30 mouse cellular contexts compared by ENCODE assay signal in the genomic region with DNA sequence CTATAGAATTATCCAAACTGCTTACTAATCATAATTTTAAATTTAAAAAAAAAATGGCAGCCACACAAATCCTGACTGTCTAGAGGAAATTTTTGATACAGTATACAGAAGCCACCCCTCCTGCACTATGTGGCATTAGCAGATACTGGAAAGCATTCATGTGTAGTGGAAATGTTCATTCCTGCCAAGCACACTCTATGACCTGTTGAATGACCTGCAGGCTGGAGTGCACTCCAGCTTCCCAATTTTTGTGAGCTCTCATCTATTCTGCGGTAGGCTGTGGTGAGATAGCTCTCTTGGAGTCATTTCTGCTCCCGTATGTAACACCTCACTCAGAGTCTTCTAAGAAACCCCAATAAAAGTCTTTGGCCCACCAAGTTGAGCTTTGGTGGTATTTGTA.
"Had no signal": no experiment of that assay in that cellular context is flagged by ENCODE, and none has a peak within 500 bp of the region (broad histone marks: within the 10 kb centered on the region; RNA-seq: fewer than 3 reads in every experiment).

No protein-coding gene starts in this region.

- H3K27me3 ChIP-seq: heart, embryonic 12.5 days; heart, embryonic 13.5 days; heart, embryonic 15.5 days; hindbrain, embryonic 12.5 days; hindbrain, embryonic 13.5 days; hindbrain, embryonic 15.5 days; intestine, embryonic 15.5 days; kidney, embryonic 15.5 days had no signal

- H3K4me3 ChIP-seq: heart, embryonic 12.5 days; heart, embryonic 13.5 days; heart, embryonic 15.5 days; hindbrain, embryonic 10.5 days; hindbrain, embryonic 12.5 days; hindbrain, embryonic 13.5 days; hindbrain, embryonic 15.5 days; intestine, embryonic 15.5 days; kidney, embryonic 15.5 days; layer of hippocampus, adult 2 months; left cerebral cortex, adult 2 months had no signal

- DNase-seq: heart, postnatal 10 days; heart, postnatal 14 days; heart, postnatal 36 days; heart, postnatal 4 days; kidney, adult 11 months; kidney, adult 18-20 months; kidney, adult 2 months; kidney, adult 8-10 months; kidney, adult 9 months; kidney, postnatal 10 days; kidney, postnatal 14 days; kidney, postnatal 25 days; kidney, postnatal 36 days; kidney, postnatal 4 days; layer of hippocampus, adult 9-11 months; layer of hippocampus, postnatal 36 days had no signal

- H3K4me1 ChIP-seq: heart, embryonic 12.5 days; heart, embryonic 13.5 days; heart, embryonic 15.5 days; hindbrain, embryonic 10.5 days; hindbrain, embryonic 12.5 days; hindbrain, embryonic 13.5 days; hindbrain, embryonic 15.5 days; intestine, embryonic 15.5 days; kidney, embryonic 15.5 days had no signal

- H3K27ac ChIP-seq: heart, embryonic 13.5 days; heart, embryonic 15.5 days; hindbrain, embryonic 10.5 days; hindbrain, embryonic 12.5 days; hindbrain, embryonic 13.5 days; hindbrain, embryonic 14.5 days; hindbrain, embryonic 15.5 days; hindbrain, postnatal 0 days; intestine, embryonic 15.5 days; kidney, embryonic 15.5 days; kidney, postnatal 0 days; layer of hippocampus, adult 2 months; left cerebral cortex, adult 2 months had no signal
